Mouse (Mus musculus) liver, adult 2 months (tissue): Measurements from ENCODE around the gene Spry1.

Source experiments
- CTCF ChIP-seq: fragments of 200-500 bp; IDR thresholded peaks from 2 replicates; pipeline ENCODE4 v1.5.1; 2011; ENCODE audit warnings: low read depth, low read length, control low read depth
- POLR2A ChIP-seq: fragments of 200-500 bp; IDR thresholded peaks from 2 replicates; pipeline ENCODE4 v1.6.1; 2011; ENCODE audit warnings: low read length, control low read depth; ENCODE audit not compliant: insufficient read depth; ENCODE audit errors: extremely low read depth

DNA sequence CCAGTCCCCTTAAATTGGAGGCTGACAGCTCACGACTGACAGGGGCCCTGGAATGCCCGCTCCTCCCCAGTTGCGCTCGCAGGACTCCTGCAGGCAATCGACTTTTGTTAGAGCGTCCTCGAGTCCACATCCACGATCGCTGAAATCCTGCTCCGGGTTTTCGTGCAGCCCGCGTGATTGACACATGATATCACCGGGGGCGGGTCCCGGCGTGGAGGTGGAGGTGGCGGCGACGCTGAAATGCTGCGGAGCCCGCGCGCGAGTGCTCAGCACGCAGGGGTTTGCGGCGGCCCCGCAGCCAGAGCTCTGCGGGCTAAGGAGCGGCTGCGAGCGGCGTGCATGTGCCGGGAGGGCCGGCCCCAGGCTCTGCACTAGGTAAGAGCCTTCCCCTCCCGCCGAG, at the start of gene Spry1:
- peak; percentile 59; the same call in 1 of the 2 replicates for TF ChIP-seq POLR2A
- TF ChIP-seq CTCF = 0 out of 2 replicates have a peak, but pooled peaks have one; percentile 4
